Mouse (Mus musculus): ENCODE results near the gene Cpsf3.

Cpsf3 gene

GRCm38 (mm10) chr12:21333766-21334165 lies 48.6 kb downstream of the Cpsf3 start:
- DNase-seq (ENCODE audit: low read depth, low spot score), result no peak

- no peak for DNase-seq (ENCODE audit: low read depth, low spot score)
These were observed 50.7 kb downstream of the Cpsf3 start for GRCm38 (mm10) chr12:21335869-21336268.

GRCm38 (mm10) chr12:21337171-21337570 lies 52.0 kb downstream of the Cpsf3 start:
- DNase-seq (ENCODE audit: low read depth, low spot score), result no peak

GRCm38 (mm10) chr12:21340674-21341073 lies 55.5 kb downstream of the Cpsf3 start:
- DNase-seq (ENCODE audit: low read depth, low spot score), result no peak

- DNase-seq (ENCODE audit: low read depth, low spot score), result no peak
These were observed 61.8 kb downstream of the Cpsf3 start for GRCm38 (mm10) chr12:21346972-21347371.

- no peak for DNase-seq (ENCODE audit: low read depth, low spot score)
These were observed 65.1 kb downstream of the Cpsf3 start for GRCm38 (mm10) chr12:21350113-21350876.

GRCm38 (mm10) chr12:21353681-21354080 lies 68.5 kb downstream of the Cpsf3 start:
- no peak for DNase-seq (ENCODE audit: low read depth, low spot score)

GRCm38 (mm10) chr12:21362686-21363085 lies 77.5 kb downstream of the Cpsf3 start:
- DNase-seq (ENCODE audit: low read depth, low spot score), result no peak

- DNase-seq (ENCODE audit: low read depth, low spot score), result no peak
These were observed 78.0 kb downstream of the Cpsf3 start for GRCm38 (mm10) chr12:21363195-21363594.

Measured in brain, embryonic 18.5 days (tissue).